Mouse (Mus musculus): Measurements from ENCODE around the gene Rnase10. TPM values are rescaled to one million over a fixed set of nuclear protein-coding genes. Genes with fewer than 3 reads are reported as not detected.
A peak's percentile ranks its signal among the peaks of the same experiment; 100 is the strongest.

Gene Rnase10
- polyA plus RNA-seq, 1 experiment from 2014 or later = not detected

DNA sequence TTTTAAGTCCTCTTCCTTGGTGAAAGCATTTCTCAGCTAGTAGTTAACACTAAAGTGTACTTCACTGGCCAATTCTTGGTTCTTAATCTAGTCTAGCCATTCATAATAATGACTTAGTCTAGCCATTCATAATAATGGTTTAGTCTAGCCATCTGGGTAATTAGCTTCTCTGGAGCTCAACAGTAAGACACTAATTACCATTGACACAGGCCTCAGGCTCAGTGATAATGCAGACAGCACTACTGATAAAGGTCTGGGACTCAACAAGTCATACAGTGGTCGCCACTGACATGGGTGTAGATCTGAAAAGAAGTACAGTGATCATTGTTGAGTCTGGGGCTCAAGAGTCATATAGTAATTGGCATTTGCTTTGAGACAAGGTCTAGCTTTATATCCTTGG is 17.3 kb downstream of the Rnase10 start:
- no peaks in the 10 kb centered on the region for H3K9me3 ChIP-seq
- WGBS = 94% methylated on average over 1 of the region's 1 CpGs
- DNase-seq (ENCODE audit: low spot score) = no peak
- no peaks in the 10 kb centered on the region for H3K27me3 ChIP-seq (ENCODE audit: insufficient read depth, poor library complexity, severe bottlenecking)
- H3K4me1 ChIP-seq (replicated peaks) = no peaks in the 10 kb centered on the region
- H3K36me3 ChIP-seq = no peaks in the 10 kb centered on the region
- no peak overlapping the region for H3K27ac ChIP-seq
- H3K4me3 ChIP-seq = no peak overlapping the region

DNA sequence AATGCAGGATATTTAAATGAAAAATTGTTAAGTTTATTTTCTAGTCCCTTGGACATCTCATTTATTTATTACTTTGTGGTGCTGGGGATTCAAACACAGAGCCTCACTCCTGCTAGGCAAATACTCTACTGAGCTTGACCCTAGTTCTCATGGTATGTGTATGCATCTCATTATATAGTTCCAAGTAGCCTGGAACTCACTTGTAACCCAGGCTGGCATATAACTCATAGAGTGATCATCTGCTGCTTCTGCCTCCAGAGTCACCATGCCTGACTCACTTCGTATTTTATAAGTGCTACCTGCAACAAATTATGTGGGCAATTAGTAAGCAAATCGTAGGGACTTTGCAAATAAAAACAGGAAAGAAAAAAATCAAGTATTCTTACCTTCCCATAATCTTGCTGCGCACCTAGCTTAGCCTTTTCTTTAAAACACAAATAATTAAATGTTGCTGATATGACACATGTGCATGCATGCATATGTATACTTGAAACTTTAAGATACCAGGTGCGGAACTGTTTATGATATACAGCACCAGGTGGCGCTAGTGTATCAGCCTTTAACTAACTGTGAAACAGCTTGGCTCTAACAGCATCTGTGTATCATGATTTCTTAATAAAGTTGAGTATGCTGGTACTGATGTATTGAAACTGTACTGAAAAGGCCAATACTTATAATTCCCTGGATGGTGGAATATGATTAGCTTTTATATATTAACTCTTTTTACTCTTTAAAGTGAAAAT is 19.0 kb downstream of the Rnase10 start:
- 39% methylated on average over 5 of the region's 5 CpGs for WGBS

DNA sequence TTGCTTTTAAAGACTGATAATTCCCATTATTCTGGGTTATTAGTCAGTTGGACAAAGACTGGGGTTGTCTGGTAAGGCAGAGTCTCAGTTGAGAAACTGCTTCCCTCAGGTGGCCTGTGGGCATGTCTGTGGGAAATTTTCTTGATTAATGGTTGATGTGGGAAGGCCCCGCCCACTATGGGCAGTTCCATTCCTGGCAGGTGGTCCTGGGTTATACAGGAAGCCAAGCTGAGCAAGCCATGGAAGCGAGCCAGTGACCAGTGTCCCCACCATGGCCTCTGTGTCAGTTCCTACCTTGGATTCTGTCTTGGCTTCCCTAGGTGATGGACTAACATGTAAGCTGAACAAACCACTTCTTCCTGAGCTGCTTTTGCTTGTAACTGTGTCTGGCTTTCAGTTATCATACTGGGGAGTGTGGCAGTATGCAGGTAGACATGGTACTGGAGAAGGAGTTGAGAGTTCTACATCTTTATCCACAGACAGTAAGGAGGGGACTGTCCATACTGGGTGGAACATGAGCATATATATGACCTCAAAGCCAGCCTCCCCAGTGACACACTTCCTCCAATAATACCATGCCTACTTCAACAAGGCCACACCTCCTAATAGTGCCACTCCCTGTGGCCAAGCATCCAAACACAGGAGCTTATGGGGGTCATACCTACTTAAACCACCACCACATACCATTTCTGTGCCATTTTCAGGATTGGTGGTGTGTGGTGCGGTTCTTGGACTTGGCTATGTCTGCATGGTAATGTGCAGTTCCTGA is 20.0 kb downstream of the Rnase10 start:
- no peak overlapping the region for H3K27ac ChIP-seq
- H3K9me3 ChIP-seq = no peaks in the 10 kb centered on the region
- H3K4me3 ChIP-seq = no peak overlapping the region
- no peaks in the 10 kb centered on the region for H3K27me3 ChIP-seq (ENCODE audit: insufficient read depth, poor library complexity, severe bottlenecking)
- H3K4me1 ChIP-seq (replicated peaks) = no peaks in the 10 kb centered on the region
- 62% methylated on average over 3 of the region's 3 CpGs for WGBS
- no peak for DNase-seq (ENCODE audit: low spot score)
- no peaks in the 10 kb centered on the region for H3K36me3 ChIP-seq

More for the DNA sequence above, 19.0 kb downstream of the Rnase10 start:
- H3K36me3 ChIP-seq = no peaks in the 10 kb centered on the region
- no peaks in the 10 kb centered on the region for H3K27me3 ChIP-seq (ENCODE audit: insufficient read depth, poor library complexity, severe bottlenecking)
- DNase-seq (ENCODE audit: low spot score) = peak; percentile 53
- no peaks in the 10 kb centered on the region for H3K9me3 ChIP-seq
- no peaks in the 10 kb centered on the region for H3K4me1 ChIP-seq (replicated peaks)
- H3K27ac ChIP-seq = no peak overlapping the region
- no peak overlapping the region for H3K4me3 ChIP-seq

DNA sequence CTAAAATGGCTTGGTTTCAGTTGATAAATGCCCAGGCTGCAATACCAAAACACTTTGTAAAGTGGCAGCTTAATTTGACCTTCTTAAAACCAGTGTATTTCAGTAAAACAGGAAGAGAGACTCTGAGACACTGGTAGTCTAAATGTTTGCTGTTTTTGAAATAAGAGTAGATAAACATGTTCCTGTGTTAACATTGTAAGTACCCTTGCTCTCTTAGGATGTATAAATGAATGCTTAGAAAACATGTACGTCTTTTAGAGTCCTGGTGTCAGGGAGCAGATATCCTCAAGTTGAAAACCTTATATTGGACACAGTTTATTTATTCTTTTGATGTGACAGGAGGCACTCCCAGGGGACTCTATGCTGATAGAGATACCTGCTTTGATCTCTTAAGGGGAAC is 27.7 kb downstream of the Rnase10 start:
- H3K27ac ChIP-seq = no peak overlapping the region
- no peak for DNase-seq (ENCODE audit: low spot score)
- H3K36me3 ChIP-seq = no peaks in the 10 kb centered on the region
- no peak overlapping the region for H3K4me3 ChIP-seq
- H3K9me3 ChIP-seq = no peaks in the 10 kb centered on the region
- H3K27me3 ChIP-seq (ENCODE audit: insufficient read depth, poor library complexity, severe bottlenecking) = no peaks in the 10 kb centered on the region
- 39% methylated on average over 1 of the region's 1 CpGs for WGBS
- no peaks in the 10 kb centered on the region for H3K4me1 ChIP-seq (replicated peaks)

DNA sequence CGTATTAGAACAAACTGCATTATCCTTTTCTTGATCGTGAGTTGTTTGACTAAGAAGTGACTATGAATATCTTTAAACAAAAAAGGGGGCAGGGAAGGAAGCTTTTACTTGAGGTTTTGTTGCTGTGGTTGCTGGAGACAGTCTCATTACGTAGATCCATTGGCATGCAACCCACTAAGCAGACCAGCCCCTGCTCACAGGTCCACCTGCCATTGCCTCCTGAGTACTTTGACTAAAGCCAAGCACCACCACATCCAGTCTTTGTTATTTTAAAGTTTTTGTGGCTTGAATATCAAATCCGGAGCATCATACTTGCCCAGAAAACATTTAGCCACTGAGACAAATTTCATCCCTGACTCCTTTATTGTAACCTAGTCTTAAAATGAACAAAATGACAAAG is 28.7 kb downstream of the Rnase10 start:
- no peaks in the 10 kb centered on the region for H3K9me3 ChIP-seq
- no peak for DNase-seq (ENCODE audit: low spot score)
- no peak overlapping the region for H3K4me3 ChIP-seq
- 84% methylated on average over 4 of the region's 4 CpGs for WGBS
- no peaks in the 10 kb centered on the region for H3K36me3 ChIP-seq
- H3K4me1 ChIP-seq (replicated peaks) = no peaks in the 10 kb centered on the region
- no peak overlapping the region for H3K27ac ChIP-seq
- H3K27me3 ChIP-seq (ENCODE audit: insufficient read depth, poor library complexity, severe bottlenecking) = no peaks in the 10 kb centered on the region

DNA sequence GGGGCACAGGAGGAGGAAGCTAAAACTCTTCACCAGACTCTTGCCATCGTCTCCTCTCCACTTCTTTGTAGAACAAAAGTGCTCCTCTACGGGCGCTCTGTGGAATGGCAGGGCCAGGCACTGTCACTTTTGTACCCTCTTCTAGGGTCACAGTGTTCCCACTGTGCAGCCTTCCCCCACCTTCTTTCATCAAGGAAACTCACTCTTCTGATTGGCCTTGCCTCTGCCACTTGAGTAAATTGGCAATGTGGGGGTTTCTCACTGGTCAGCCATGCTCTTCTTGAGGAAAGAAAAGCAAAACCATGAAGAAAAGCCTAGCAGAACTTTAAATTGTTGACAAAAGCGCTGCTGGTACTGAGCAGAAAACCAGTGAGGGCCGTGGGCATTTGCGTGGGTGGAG is 34.2 kb downstream of the Rnase10 start, which contains the start of gene Rnase9:
Rnase9 (minus strand) TSS at position 101 of the 400 bp plus-strand sequence.
- Histone ChIP-seq H3K9me3 (no peaks in the 10 kb centered on the region), H3K27me3 (ENCODE audit: insufficient read depth, poor library complexity, severe bottlenecking) (no peaks in the 10 kb centered on the region), H3K36me3 (no peaks in the 10 kb centered on the region), H3K4me1 (replicated peaks) (no peaks in the 10 kb centered on the region), H3K4me3 (no peak within 1 kb of the TSS), H3K27ac (no peak within 1 kb of the TSS)
- WGBS = 63% methylated on average over 6 of the region's 6 CpGs
- DNase-seq (ENCODE audit: low spot score) = no peak

- no peak overlapping the region for H3K4me3 ChIP-seq
- H3K27ac ChIP-seq = no peak overlapping the region
- no peaks in the 10 kb centered on the region for H3K27me3 ChIP-seq (ENCODE audit: insufficient read depth, poor library complexity, severe bottlenecking)
- DNase-seq (ENCODE audit: low spot score) = no peak
- H3K36me3 ChIP-seq = no peaks in the 10 kb centered on the region
- no peaks in the 10 kb centered on the region for H3K9me3 ChIP-seq
- 0 out of 2 replicates have a peak, but pooled peaks cover 3% of the 10 kb centered on the region for H3K4me1 ChIP-seq (replicated peaks)
- 80% methylated on average over 5 of the region's 5 CpGs for WGBS
Measured at GRCm38 (mm10) chr14:51047846-51048245, 40.3 kb downstream of the Rnase10 start.

DNA sequence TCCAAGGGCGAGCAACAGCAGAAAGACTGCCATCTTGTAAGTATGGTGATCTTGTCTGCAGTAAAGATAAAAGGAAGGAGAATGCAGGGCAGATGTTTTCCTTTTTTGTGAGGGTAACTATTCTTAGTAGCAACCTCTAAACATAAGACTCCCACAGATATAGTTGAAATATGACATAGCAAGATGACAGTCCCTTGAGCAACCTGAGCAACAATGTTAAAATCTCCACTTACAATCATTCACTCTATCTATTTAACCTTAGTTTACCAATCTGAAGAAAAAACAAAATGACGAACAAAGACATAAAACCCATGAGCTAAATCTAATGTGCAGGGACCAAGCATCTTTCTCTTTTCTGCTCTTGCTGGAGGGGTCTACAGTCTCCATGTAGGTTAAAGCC is 42.5 kb downstream of the Rnase10 start, which contains the start of gene Rnase11:
Rnase11 (minus strand) TSS at position 101 of the 400 bp plus-strand sequence.
- Histone ChIP-seq H3K9me3 (no peaks in the 10 kb centered on the region), H3K27me3 (ENCODE audit: insufficient read depth, poor library complexity, severe bottlenecking) (no peaks in the 10 kb centered on the region), H3K4me3 (no peak within 1 kb of the TSS), H3K4me1 (replicated peaks) (peaks cover 15% of the 10 kb centered on the region), H3K36me3 (no peaks in the 10 kb centered on the region), H3K27ac (no peak within 1 kb of the TSS)
- 80% methylated on average over 2 of the region's 2 CpGs for WGBS
- no peak for DNase-seq (ENCODE audit: low spot score)

GRCm38 (mm10) chr14:51051941-51052340 is 44.4 kb downstream of the Rnase10 start:
- H3K4me1 ChIP-seq (replicated peaks) = peaks cover 15% of the 10 kb centered on the region
- H3K27me3 ChIP-seq (ENCODE audit: insufficient read depth, poor library complexity, severe bottlenecking) = no peaks in the 10 kb centered on the region
- DNase-seq (ENCODE audit: low spot score) = no peak
- no peaks in the 10 kb centered on the region for H3K9me3 ChIP-seq
- no peaks in the 10 kb centered on the region for H3K36me3 ChIP-seq
- no peak overlapping the region for H3K4me3 ChIP-seq
- 65% methylated on average over 5 of the region's 5 CpGs for WGBS
- H3K27ac ChIP-seq = no peak overlapping the region

DNA sequence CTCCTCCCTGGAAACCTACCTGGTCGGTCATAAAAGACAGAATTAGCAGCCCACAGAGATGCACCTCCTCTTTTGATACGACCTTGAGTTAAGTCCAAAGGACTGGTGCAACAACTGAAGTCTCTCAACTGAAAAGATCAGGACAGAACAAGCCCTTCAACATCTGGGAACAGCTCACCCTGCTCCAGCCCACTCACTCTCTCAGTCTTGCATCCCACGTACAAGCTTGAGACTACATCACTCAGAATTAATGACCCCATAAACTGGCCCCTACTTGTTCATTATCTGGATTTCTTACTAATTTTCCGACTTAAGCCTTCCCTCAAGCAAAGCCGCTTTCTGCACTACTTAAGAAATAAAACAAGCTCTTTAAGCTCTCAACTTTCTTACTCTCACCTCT is 45.6 kb downstream of the Rnase10 start:
- WGBS = 71% methylated on average over 5 of the region's 5 CpGs
- no peak for DNase-seq (ENCODE audit: low spot score)
- Histone ChIP-seq H3K4me1 (replicated peaks) (peaks cover 15% of the 10 kb centered on the region), H3K27ac (no peak overlapping the region), H3K36me3 (no peaks in the 10 kb centered on the region), H3K4me3 (no peak overlapping the region), H3K27me3 (ENCODE audit: insufficient read depth, poor library complexity, severe bottlenecking) (no peaks in the 10 kb centered on the region), H3K9me3 (no peaks in the 10 kb centered on the region)

DNA sequence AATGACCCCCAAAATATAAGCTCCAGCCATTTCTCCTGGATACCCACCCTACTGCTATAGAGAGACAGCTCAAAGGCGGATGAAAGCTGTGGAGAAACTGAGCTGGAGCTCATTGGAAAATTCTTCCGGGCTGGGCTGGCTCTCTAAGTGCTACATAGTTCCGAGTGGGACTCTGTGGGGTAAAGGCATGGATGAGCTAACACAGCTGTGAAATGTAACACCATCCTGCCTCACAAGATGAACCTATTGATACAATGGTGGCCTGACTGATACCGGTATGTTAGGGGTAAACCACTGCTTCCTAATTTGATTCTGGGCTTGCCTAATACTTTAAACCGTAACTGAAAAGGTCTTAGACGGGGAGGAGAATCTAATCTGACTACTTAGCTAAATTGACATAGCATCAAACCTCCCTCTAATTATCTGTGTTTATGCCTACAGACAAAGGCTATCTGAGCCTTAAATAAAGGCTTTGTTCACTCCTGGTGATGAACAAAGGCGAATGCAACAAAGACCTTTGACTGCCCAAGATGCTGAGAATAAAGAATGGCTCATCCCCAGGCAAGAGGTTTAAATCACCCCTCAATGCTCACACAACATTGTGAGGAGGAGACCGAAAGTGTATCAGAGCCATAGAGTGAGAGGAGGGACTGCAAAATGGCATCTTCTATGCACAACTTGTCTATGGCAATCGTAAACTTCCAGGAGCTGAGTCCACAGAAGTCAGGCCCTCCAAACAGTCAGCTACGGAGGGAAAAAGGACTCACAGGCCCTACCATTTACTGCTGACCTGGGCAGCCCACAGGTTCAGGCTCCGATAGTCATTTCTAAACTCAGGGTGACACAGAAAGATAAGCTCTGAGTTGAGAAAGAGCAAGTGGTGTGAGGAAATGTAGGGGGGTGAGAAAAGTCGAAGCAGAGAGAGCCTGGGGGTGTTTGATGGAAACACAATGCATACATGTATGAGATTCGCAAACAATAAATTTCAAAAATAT is 47.0 kb downstream of the Rnase10 start:
- no peaks in the 10 kb centered on the region for H3K9me3 ChIP-seq
- no peaks in the 10 kb centered on the region for H3K27me3 ChIP-seq (ENCODE audit: insufficient read depth, poor library complexity, severe bottlenecking)
- no peak overlapping the region for H3K4me3 ChIP-seq
- H3K27ac ChIP-seq = peak overlapping the region; percentile 75
- DNase-seq (ENCODE audit: low spot score) = no peak
- 41% methylated on average over 13 of the region's 13 CpGs for WGBS
- H3K4me1 ChIP-seq (replicated peaks) = peaks cover 15% of the 10 kb centered on the region
- H3K36me3 ChIP-seq = no peaks in the 10 kb centered on the region

DNA sequence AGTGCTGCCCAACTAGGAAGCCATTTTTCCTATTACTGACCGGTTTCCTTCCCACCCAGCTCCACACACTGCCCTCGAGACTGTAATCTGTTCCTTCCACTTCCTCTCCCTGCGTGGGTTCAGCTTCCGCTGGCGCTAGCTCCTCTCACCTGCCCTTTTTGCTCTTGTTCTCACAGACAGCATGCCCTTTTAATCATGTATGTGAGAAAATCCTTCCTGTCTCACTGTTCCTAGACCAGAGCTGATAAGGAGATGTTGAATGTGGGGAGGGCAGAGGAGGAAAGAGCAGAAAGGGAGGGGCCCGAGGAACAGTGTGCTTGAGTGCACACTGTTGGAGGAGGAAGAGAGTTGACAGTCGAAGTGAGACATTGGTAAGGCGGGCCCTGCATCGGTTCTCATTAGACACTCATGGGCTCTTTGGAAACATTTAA is 49.9 kb downstream of the Rnase10 start, which contains the start of gene Rnase12:
Rnase12 (minus strand) TSS at position 261 of the 431 bp plus-strand sequence.
- Histone ChIP-seq H3K4me3 (no peak within 1 kb of the TSS), H3K36me3 (no peaks in the 10 kb centered on the region), H3K4me1 (replicated peaks) (peaks cover 15% of the 10 kb centered on the region), H3K9me3 (no peaks in the 10 kb centered on the region), H3K27ac (no peak within 1 kb of the TSS), H3K27me3 (ENCODE audit: insufficient read depth, poor library complexity, severe bottlenecking) (no peaks in the 10 kb centered on the region)
- 81% methylated on average over 9 of the region's 9 CpGs for WGBS
- no peak for DNase-seq (ENCODE audit: low spot score)
